Mouse (Mus musculus): ENCODE measurements around the gene Gm13306. TPM values are rescaled to one million over a fixed set of nuclear protein-coding genes. Genes with fewer than 3 reads are reported as not detected.

The Gm13306 gene
- polyA plus RNA-seq (2014; fragmentation: Illumina TruSeq; extraction: RNeasy Lipid Tissue Mini Kit (QIAGEN cat#74804); ENCODE audit: low read depth, low replicate concordance) = not detected

DNA sequence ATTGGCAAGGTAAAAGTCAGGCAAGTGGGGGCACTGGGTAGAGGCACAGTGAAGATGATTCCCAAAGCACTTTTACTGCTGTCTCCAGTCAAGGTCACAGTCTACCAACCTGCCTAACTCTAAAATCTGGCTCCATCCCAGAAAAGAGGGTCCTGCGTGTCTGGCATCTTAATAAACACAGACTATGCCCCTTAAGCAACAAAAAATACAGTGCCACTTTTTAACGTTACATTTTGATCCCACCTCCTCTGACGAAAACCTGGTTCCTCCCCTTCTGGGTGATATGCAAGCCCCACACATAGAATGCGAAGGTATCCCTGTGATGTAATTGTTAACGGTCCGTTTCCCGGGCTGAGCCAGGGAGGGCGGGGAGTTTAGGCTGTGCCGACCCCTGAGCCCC is at the start of gene Gm13306:
Gm13306 (plus strand) TSS at position 301 of the 400 bp plus-strand sequence.

DNA sequence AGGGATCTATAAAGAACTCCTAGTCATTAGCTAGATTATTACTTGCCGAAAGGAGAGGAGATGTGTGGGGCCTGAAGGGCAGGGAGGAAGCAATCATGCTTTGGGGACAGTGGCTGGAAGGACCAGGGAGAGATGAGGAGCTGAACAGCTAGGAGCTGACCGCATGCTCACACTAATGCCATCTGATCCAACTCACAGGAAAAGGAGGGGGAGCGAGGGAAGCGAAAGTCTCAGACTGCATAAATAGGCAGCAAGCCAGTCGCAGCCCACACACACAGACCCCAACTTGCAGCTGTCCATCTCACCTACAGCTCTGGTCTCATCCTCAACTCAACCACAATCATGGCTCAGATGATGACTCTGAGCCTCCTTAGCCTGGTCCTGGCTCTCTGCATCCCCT is 38.7 kb upstream of the Gm13306 start, which contains the start of gene Gm13304:
Gm13304 (plus strand) TSS at position 301 of the 400 bp plus-strand sequence.

DNA sequence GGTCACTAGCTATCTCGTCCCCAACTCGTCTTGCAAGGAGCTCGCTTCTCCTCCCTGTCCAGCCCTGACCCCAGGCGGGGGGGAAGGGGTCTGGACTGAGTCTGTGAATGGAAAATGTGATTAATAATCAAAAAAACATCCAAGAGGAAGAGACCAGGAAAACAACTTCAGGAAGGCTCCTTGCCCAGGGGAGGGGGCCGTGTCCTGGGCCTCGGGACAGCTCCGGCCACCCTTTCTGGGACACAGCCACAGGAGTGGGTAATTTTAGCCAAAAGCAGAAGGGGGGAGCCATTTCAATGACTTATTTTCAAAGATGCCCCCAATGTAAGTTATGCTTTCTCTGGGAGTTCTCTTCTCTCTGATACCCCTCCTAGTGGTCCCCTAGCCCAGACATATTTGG is 15.3 kb downstream of the Gm13306 start, which contains the start of gene Gm13305:
Gm13305 (minus strand) TSS at position 101 of the 400 bp plus-strand sequence.

Other genes starting within 250 kb of the Gm13306 start
- not detected for gene Gm21541, start 249.8 kb upstream of the Gm13306 start, polyA plus RNA-seq (2014; fragmentation: Illumina TruSeq; extraction: RNeasy Lipid Tissue Mini Kit (QIAGEN cat#74804); ENCODE audit: low read depth, low replicate concordance)
- gene Gm20878, start 211.9 kb upstream of the Gm13306 start, polyA plus RNA-seq (2014; fragmentation: Illumina TruSeq; extraction: RNeasy Lipid Tissue Mini Kit (QIAGEN cat#74804); ENCODE audit: low read depth, low replicate concordance) = not detected
- 1.5 TPM for gene Fam205a4, start 187.4 kb upstream of the Gm13306 start, polyA plus RNA-seq (2014; fragmentation: Illumina TruSeq; extraction: RNeasy Lipid Tissue Mini Kit (QIAGEN cat#74804); ENCODE audit: low read depth, low replicate concordance)
- not detected for gene Gm21093, start 118.7 kb upstream of the Gm13306 start, polyA plus RNA-seq (2014; fragmentation: Illumina TruSeq; extraction: RNeasy Lipid Tissue Mini Kit (QIAGEN cat#74804); ENCODE audit: low read depth, low replicate concordance)
- not detected for gene Gm3893, start 62.2 kb upstream of the Gm13306 start, polyA plus RNA-seq (2014; fragmentation: Illumina TruSeq; extraction: RNeasy Lipid Tissue Mini Kit (QIAGEN cat#74804); ENCODE audit: low read depth, low replicate concordance)
- not detected for gene Gm13304, start 38.6 kb upstream of the Gm13306 start, polyA plus RNA-seq (2014; fragmentation: Illumina TruSeq; extraction: RNeasy Lipid Tissue Mini Kit (QIAGEN cat#74804); ENCODE audit: low read depth, low replicate concordance)
- not detected for gene Gm13305, start 15.2 kb downstream of the Gm13306 start, polyA plus RNA-seq (2014; fragmentation: Illumina TruSeq; extraction: RNeasy Lipid Tissue Mini Kit (QIAGEN cat#74804); ENCODE audit: low read depth, low replicate concordance)
- gene Gm10600, start 87.2 kb downstream of the Gm13306 start, polyA plus RNA-seq (2014; fragmentation: Illumina TruSeq; extraction: RNeasy Lipid Tissue Mini Kit (QIAGEN cat#74804); ENCODE audit: low read depth, low replicate concordance) = 1.1 TPM
- not detected for gene Ccl21b, start 102.3 kb downstream of the Gm13306 start, polyA plus RNA-seq (2014; fragmentation: Illumina TruSeq; extraction: RNeasy Lipid Tissue Mini Kit (QIAGEN cat#74804); ENCODE audit: low read depth, low replicate concordance)
- gene Gm21953, start 140.8 kb downstream of the Gm13306 start, polyA plus RNA-seq (2014; fragmentation: Illumina TruSeq; extraction: RNeasy Lipid Tissue Mini Kit (QIAGEN cat#74804); ENCODE audit: low read depth, low replicate concordance) = not detected
- not detected for gene Fam205a3, start 164.9 kb downstream of the Gm13306 start, polyA plus RNA-seq (2014; fragmentation: Illumina TruSeq; extraction: RNeasy Lipid Tissue Mini Kit (QIAGEN cat#74804); ENCODE audit: low read depth, low replicate concordance)

Measured in adrenal gland, adult 10 weeks (tissue).